Mouse (Mus musculus) testis, adult 2 months (tissue): Measurements from ENCODE around the gene Lrig1. TPM values are rescaled to one million over a fixed set of nuclear protein-coding genes. Genes with fewer than 3 reads are reported as not detected.

ENCODE experiments used
- H3K27ac ChIP-seq: fragments of 200-500 bp; 2 replicates; pipeline ENCODE4 v1.5.1; 2012; ENCODE audit warnings: low read depth, low read length; ENCODE audit not compliant: control insufficient read depth, insufficient read depth
- H3K27me3 ChIP-seq: fragments of 200-500 bp; 2 replicates; pipeline ENCODE4 v1.6.1; 2012; ENCODE audit warnings: mild to moderate bottlenecking, low read length, moderate library complexity; ENCODE audit not compliant: control insufficient read depth, insufficient read depth
- H3K36me3 ChIP-seq: fragments of 200-500 bp; 2 replicates; pipeline ENCODE4 v1.6.1; 2012; ENCODE audit warnings: mild to moderate bottlenecking, low read length; ENCODE audit not compliant: control insufficient read depth, insufficient read depth
- H3K4me1 ChIP-seq: fragments of 200-500 bp; 2 replicates; pipeline ENCODE4 v1.6.1; 2012; ENCODE audit warnings: low read length; ENCODE audit not compliant: control insufficient read depth, insufficient read depth
- H3K4me3 ChIP-seq: fragments of 200-500 bp; 2 replicates; pipeline ENCODE4 v1.5.1; 2012; ENCODE audit warnings: low read depth, mild to moderate bottlenecking, low read length, moderate library complexity, mixed read lengths; ENCODE audit not compliant: control insufficient read depth
- CTCF ChIP-seq: fragments of 200-500 bp; IDR thresholded peaks from 2 replicates; pipeline ENCODE4 v1.5.1; 2012; ENCODE audit warnings: low read depth, mild to moderate bottlenecking, inconsistent platforms, low read length, moderate library complexity; ENCODE audit not compliant: control insufficient read depth, insufficient read depth, insufficient replicate concordance
- POLR2A ChIP-seq: fragments of 200-500 bp; IDR thresholded peaks from 2 replicates; pipeline ENCODE4 v1.6.1; 2012; ENCODE audit warnings: low read depth, mild to moderate bottlenecking, inconsistent platforms, low read length, moderate library complexity; ENCODE audit not compliant: control insufficient read depth
- polyA plus RNA-seq: library from polyadenylated mRNA; depleted of rRNA; stranded (reverse); fragments of >200 nt; gene quantifications from 2 replicates; pipeline ENCODE4 v1.2.3, GENCODE M21; 2012

Lrig1 gene
- polyA plus RNA-seq, 1 experiment, result 3.3 TPM

GRCm38 (mm10) chr6:94668204-94668863 is 31.6 kb downstream of the Lrig1 start:
- Histone ChIP-seq H3K4me3 (no peak overlapping the region), H3K27me3 (no peaks in the 10 kb centered on the region), H3K4me1 (no peaks in the 10 kb centered on the region), H3K27ac (no peak overlapping the region), H3K36me3 (no peaks in the 10 kb centered on the region)
- TF ChIP-seq POLR2A, result no peak

GRCm38 (mm10) chr6:94667131-94667530 is 32.8 kb downstream of the Lrig1 start:
- no peak for TF ChIP-seq CTCF
- TF ChIP-seq POLR2A, result no peak
- no peak overlapping the region for H3K4me3 ChIP-seq
- H3K36me3 ChIP-seq, result no peaks in the 10 kb centered on the region
- H3K27ac ChIP-seq, result no peak overlapping the region
- H3K27me3 ChIP-seq, result no peaks in the 10 kb centered on the region
- H3K4me1 ChIP-seq, result no peaks in the 10 kb centered on the region

- no peak for TF ChIP-seq POLR2A
- TF ChIP-seq CTCF, result no peak
- H3K4me3 ChIP-seq, result no peak overlapping the region
- no peaks in the 10 kb centered on the region for H3K4me1 ChIP-seq
- H3K36me3 ChIP-seq, result no peaks in the 10 kb centered on the region
- no peaks in the 10 kb centered on the region for H3K27me3 ChIP-seq
- no peak overlapping the region for H3K27ac ChIP-seq
These were observed 33.4 kb downstream of the Lrig1 start for GRCm38 (mm10) chr6:94666432-94667119.

GRCm38 (mm10) chr6:94665677-94666076 is 34.3 kb downstream of the Lrig1 start:
- TF ChIP-seq POLR2A (no peak), CTCF (no peak)
- Histone ChIP-seq H3K27ac (no peak overlapping the region), H3K27me3 (no peaks in the 10 kb centered on the region), H3K4me3 (no peak overlapping the region), H3K36me3 (no peaks in the 10 kb centered on the region), H3K4me1 (no peaks in the 10 kb centered on the region)

GRCm38 (mm10) chr6:94665248-94665647 is 34.7 kb downstream of the Lrig1 start:
- Histone ChIP-seq H3K27me3 (no peaks in the 10 kb centered on the region), H3K4me1 (no peaks in the 10 kb centered on the region), H3K27ac (no peak overlapping the region), H3K4me3 (no peak overlapping the region), H3K36me3 (no peaks in the 10 kb centered on the region)
- TF ChIP-seq CTCF, result no peak
- no peak for TF ChIP-seq POLR2A

- Histone ChIP-seq H3K27ac (no peak overlapping the region), H3K4me3 (no peak overlapping the region), H3K27me3 (no peaks in the 10 kb centered on the region), H3K4me1 (no peaks in the 10 kb centered on the region), H3K36me3 (no peaks in the 10 kb centered on the region)
- TF ChIP-seq POLR2A (no peak), CTCF (no peak)
These were observed 36.0 kb downstream of the Lrig1 start for GRCm38 (mm10) chr6:94664000-94664399.

GRCm38 (mm10) chr6:94661923-94662322 is 38.0 kb downstream of the Lrig1 start:
- Histone ChIP-seq H3K36me3 (no peaks in the 10 kb centered on the region), H3K27me3 (no peaks in the 10 kb centered on the region), H3K27ac (no peak overlapping the region), H3K4me1 (peaks cover 2% of the 10 kb centered on the region), H3K4me3 (no peak overlapping the region)
- no peak for TF ChIP-seq CTCF
